Mouse (Mus musculus) neutrophil, adult 5-6 weeks (primary cell): Measurements from ENCODE around the gene Efna2. TPM values are rescaled to one million over a fixed set of nuclear protein-coding genes. Genes with fewer than 3 reads are reported as not detected.
A peak's percentile ranks its signal among the peaks of the same experiment; 100 is the strongest.

Source experiments
- ATAC-seq: fragments of 151-379, 151-347 bp; 2 replicates; pipeline ENCODE4 v1.8.0; 2017; ENCODE audit warnings: mild to moderate bottlenecking, moderate TSS enrichment; ENCODE audit not compliant: insufficient number of reproducible peaks, poor library complexity, low FRiP score, severe bottlenecking; ENCODE audit errors: extremely low read depth
- total RNA-seq: library from RNA; stranded (forward); fragments of 200-1000 nt; gene quantifications from 2 replicates; pipeline ENCODE4 v1.2.3, GENCODE M21; 2017

The Efna2 gene
- total RNA-seq, 1 experiment from 2014 or later: not detected

DNA sequence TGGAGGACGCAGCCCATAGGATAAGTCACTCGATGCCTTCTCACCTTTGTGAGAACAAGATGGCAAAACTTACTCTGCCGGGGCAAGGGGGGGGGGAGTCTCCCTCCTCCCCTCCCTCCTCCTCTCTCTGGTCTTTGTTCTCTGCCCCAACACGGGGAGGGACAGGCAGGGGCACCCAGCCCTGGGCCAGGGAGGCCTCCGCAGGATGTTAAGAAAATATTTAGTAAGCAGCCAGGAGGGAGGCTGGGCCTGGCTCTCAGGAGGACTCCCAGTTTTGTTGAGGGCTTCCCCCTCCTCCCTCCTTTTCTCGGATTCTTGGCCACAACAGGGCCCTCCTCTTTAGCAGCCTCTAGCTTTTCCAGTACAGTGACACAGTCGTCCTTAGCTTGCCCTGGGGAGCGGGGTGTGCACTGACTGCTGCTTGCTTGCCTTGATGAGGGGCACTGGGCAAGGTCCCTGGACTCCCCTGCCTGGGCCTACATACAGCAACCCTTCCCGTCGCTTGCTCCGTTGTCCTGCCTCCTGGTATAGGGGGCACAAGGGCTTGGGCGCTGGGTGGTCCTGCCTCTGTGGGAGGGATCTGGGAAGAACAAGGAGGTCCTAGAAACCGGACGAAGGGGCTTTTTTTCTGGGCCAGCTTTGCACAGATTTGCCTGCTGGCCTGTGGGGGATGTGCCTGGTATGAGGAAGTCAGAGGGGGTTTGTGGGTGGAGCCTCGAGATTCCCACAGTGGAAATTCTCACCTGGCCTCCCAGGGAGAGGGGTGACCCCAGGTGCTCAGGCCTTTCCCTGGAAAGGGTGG is 27.0 kb upstream of the Efna2 start:
- no peak for ATAC-seq

DNA sequence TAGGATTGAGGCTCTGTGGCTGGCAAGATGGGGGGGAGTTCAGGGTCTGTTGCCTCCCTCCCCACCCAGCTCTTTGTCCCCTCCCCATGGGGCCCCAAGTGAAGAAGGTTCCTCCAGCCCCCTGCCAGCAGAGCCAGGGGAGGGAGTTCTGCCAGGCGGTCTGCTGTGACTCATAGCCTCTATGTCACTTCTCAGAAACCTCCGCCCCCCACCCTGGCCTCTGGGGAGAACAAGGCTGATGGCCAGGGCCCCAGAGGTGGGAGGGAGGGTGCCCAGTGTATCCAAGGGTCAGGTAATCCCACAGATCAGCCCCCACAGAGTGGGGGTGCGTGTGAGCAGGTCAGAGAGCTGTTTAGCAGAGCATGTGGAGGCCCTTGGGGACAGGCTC is 26.4 kb upstream of the Efna2 start:
- ATAC-seq: no peak

DNA sequence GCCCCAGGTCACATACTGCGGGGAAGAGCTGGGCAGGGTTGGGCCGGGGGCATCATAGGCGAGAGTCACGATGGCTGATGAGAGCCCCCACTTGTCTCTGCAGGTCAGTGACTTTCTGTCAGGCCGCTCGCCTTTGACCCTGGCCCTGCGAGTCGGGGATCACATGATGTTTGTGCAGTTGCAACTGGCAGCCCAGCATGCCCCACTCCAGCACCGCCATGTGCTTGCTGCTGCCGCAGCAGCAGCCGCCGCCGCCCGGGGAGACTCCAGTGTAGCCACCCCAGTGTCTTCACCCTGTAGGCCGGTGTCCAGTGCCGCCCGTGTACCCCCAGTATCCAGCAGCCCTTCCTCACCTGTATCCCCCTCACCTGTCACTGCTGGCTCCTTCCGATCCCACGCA is 25.6 kb upstream of the Efna2 start:
- no peak for ATAC-seq

GRCm38 (mm10) chr10:80154384-80154783 is 24.9 kb upstream of the Efna2 start:
- ATAC-seq: no peak

GRCm38 (mm10) chr10:80155277-80155676 is 24.0 kb upstream of the Efna2 start:
- ATAC-seq: no peak

- ATAC-seq: no peak
Observed at GRCm38 (mm10) chr10:80156002-80156751, 23.1 kb upstream of the Efna2 start.

GRCm38 (mm10) chr10:80156752-80157053 is 22.6 kb upstream of the Efna2 start:
- no peak for ATAC-seq

GRCm38 (mm10) chr10:80157141-80157929 is 21.9 kb upstream of the Efna2 start:
- no peak for ATAC-seq

DNA sequence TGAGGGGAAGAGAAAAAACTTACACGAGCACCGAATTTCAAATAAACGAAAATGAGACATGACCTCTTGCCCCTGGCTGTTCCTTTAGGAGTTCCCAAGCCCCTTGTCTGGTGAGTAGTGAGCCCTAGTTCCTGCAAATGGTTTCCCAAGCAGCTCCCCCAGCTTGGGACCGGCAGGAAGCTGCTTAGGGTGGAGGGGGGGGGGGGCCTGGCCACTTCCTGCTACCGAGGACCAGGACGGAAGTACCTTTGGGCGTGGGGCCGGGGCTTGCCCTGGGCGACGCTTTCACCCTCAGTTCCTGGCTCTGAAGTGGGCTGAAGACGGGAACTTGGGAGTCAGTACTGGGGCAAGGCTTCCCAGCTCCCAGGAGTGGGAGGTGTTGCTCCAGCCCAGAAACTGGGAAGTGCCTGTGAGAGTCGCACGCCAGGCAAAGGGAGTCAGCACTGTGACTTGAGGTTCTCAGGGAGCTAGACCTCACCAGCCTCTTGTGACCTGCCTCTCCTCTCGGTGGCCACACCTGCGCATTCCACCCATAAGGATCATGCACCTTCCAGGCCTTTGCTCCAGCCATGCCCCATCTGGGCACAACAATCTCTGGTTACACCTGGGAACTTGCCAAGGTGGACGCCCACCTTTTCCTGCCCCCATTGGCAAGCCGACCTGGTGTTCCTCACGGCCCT is 20.8 kb upstream of the Efna2 start:
- ATAC-seq: peak; percentile 10; the same call in 1 of the 2 replicates

DNA sequence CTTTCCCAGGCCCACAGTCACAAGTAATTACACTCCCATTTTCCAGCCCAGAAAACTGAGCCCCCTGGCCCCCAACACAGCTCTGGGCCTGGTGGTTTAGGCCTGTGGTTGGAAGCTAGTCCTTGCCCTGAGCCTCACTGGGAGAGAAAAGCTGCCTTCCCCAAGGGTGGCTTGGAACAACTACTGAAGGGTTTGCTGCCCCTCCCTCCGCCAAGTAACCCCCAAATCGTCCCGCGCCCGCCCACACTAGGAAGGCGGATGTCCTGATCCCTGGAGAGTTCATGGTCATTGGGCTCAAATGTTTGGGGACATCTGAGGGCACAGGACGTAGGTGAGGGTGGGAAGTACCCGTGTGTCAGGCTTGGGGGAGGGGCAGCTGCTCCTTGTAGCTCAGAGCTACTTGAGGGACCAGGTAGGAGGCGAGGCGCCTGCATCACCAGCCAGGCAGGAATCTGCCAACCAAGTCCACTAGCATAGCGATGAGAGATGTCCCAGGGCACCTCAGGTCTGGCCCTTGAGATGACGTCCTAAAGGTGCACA is 20.2 kb upstream of the Efna2 start:
- no peak; the same call in 1 of the 2 replicates for ATAC-seq

- peak; percentile 71 for ATAC-seq
Observed at GRCm38 (mm10) chr10:80159561-80160454, 19.5 kb upstream of the Efna2 start.

DNA sequence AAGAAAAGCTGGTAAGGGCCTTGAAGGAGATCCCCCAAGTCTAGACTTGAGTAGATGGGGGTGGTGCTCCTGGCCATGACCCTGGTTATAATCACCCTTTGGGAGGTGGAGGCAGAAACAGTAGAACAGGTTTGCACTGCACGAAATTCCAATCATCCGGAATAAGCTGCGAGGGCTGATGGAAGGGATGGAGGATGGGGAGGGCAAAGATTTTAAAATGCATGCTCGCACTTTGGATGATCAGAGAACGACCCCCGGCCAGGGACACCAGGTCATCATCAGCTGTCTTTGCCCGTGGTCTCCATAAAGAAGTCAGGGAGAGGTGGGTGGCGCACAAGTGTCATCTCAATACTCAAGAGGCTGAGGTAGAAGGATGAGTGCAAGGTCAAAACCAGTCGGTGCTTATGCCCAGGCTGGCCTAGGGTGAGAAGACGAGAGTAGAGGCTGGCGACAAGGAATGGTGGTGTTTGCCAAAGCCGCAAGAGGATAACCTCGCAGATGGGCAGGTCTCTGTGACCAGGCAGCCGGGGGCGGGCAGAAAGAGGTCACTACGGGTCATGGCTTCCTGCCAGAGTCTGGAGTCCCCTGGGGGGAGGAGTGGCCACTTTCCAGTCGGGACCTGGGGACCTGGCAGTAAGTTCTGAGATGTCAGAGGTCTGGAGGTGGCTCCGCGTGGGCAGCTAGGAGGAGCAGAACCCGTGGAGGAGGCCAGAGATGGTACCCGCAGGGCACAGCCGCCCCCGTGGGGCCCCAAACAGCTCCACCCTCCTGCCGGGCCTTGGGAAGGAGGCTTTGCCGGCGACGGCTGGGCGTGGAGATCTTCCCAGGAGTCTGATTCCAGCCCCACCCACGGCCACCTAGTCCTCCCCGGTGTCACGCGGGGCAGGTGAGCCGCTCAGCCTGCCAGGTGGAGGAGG is 18.6 kb upstream of the Efna2 start:
- no peak; the same call in 1 of the 2 replicates for ATAC-seq

- no peak for ATAC-seq
Observed at GRCm38 (mm10) chr10:80161522-80162242, 17.6 kb upstream of the Efna2 start.

GRCm38 (mm10) chr10:80162243-80162608 is 17.1 kb upstream of the Efna2 start:
- no peak for ATAC-seq

DNA sequence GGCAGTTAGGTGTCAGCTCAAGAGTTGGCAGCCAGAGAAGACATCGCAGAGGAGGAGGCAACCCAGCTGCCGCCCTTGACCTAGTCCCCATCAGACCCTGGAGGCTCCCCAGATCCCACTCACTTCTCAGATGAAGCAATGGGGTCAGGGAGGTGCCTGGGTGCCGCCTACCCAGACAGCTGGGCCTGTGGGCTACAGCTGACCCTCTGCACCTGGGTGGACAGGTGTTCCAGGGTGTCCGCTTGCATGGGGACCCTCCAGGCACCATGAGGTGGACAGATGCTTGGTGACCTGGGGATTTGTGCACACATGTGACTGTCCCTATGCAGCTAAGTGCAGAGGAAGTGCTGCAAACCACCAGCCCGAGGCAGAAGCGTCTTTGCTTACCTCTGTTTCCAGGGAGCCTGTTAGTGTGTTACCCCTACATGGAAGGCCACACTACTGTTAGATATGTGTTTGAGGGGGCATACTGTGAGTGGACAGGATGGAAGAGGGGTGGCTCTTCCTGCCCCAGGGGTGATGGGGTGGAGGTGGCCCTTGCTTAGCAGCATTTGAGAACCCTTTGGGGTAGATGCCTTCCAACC is 16.5 kb upstream of the Efna2 start:
- no peak for ATAC-seq

DNA sequence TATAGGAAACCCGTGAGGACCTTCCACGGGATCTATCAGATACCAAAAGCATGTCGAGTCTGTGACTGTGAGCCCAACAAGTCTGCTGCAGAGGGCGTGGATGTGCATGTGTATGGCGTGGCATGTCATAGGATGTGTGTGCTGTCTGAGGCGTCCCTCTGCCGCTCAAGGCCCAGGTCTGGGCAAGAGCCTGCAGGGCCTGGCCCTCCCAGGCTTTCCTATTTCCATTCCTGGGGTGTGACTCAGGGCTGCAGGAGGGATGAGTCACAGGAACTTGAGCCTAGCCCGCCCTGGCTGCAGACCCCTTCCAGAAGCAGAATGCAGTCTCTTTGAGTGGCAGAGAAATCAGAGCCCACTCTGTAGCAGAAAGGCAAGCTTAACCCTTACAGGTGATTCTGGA is 15.6 kb upstream of the Efna2 start:
- no peak for ATAC-seq
